In genomic region chr19:4040941-4041340, GRCm38 (mm10) we compare ENCODE assay signal across 8 mouse cellular contexts. TPM values are rescaled to one million over a fixed set of nuclear protein-coding genes. Genes with fewer than 3 reads are reported as not detected.
DNase-seq lines count a peak whose midpoint lies in the region; ATAC-seq and TF ChIP-seq lines count a peak whose summit lies in the region.
"Not testable (repeated sequence)": the region's sequence is repeated elsewhere in the genome, so short reads cannot be mapped to it uniquely, and the experiment has no call there.
"Had no signal": no experiment of that assay in that cellular context is flagged by ENCODE, and none has a peak within 500 bp of the region (broad histone marks: within the 10 kb centered on the region; RNA-seq: fewer than 3 reads in every experiment).

No protein-coding gene starts in this region.

- H3K27me3 ChIP-seq in E14TG2a.4 (ENCODE audit: insufficient read depth, low read length); midbrain, embryonic 11.5 days (ENCODE audit: control insufficient read depth, insufficient read depth, low read length): not testable (repeated sequence)

- H3K4me3 ChIP-seq in E14TG2a.4 (replicated peaks; ENCODE audit: low read length): peak overlapping the region; percentile 39; the same call in 1 of the 2 replicates
- H3K4me3 ChIP-seq in midbrain, embryonic 11.5 days (ENCODE audit: low read depth, low read length): not testable (repeated sequence)

- H3K4me2 ChIP-seq in midbrain, embryonic 11.5 days: not testable (repeated sequence)

- peak; percentile 73 for DNase-seq in R1 (ENCODE audit: low read depth, low spot score)
- peak; percentile 68 for DNase-seq in ZHBTc4 (ENCODE audit: low read depth, low spot score)
- peak; percentile 78 for DNase-seq in midbrain, embryonic 11.5 days (ENCODE audit: low spot score, missing footprints)
- peak; percentile 37 for DNase-seq in testis, postnatal 10 days (ENCODE audit: low spot score)

- peaks cover 12% of the 10 kb centered on the region for H3K9me3 ChIP-seq in E14TG2a.4 (ENCODE audit: low read length)
- H3K9me3 ChIP-seq in midbrain, embryonic 11.5 days (ENCODE audit: control insufficient read depth, low read length): not testable (repeated sequence)

- H3K36me3 ChIP-seq in E14TG2a.4 (ENCODE audit: insufficient read depth, low read length): peaks cover 19% of the 10 kb centered on the region
- H3K36me3 ChIP-seq in midbrain, embryonic 11.5 days (ENCODE audit: control insufficient read depth, insufficient read depth, low read length): not testable (repeated sequence)

- H3K9ac ChIP-seq in midbrain, embryonic 11.5 days (ENCODE audit: low read length): not testable (repeated sequence)

- not testable (repeated sequence) for ATAC-seq in midbrain, embryonic 11.5 days (ENCODE audit: low FRiP score)

- TF ChIP-seq CTCF in E14TG2a.4 (conservative IDR thresholded peaks at IDR 0.05; ENCODE audit: low read length): not testable (repeated sequence)

- WGBS in midbrain, embryonic 11.5 days: 85% methylated on average over 5 of the region's 5 CpGs

- peaks cover 61% of the 10 kb centered on the region for H3K4me1 ChIP-seq in E14TG2a.4 (replicated peaks; ENCODE audit: low read depth, low read length)
- H3K4me1 ChIP-seq in midbrain, embryonic 11.5 days (ENCODE audit: control insufficient read depth, insufficient read depth, low read length): not testable (repeated sequence)

- H3K27ac ChIP-seq in midbrain, embryonic 11.5 days (ENCODE audit: low read depth, low read length): not testable (repeated sequence)

RNA-seq across cellular contexts. Expression of gene Gstp1, which starts 3.2 kb away (rescaled TPM):
- polyA plus RNA-seq in midbrain, embryonic 11.5 days (2014; fragmentation: Nextera tagmentation; extraction: Ambion mirVana): 337 and 342 TPM in 2 replicates

RNA-seq across cellular contexts. Expression of gene Gstp2, which starts 4.9 kb away (rescaled TPM):
- polyA plus RNA-seq in midbrain, embryonic 11.5 days (2014; fragmentation: Nextera tagmentation; extraction: Ambion mirVana): 1.1 and 3.8 TPM in 2 replicates

RNA-seq across cellular contexts. Expression of gene Gstp3, which starts 18.4 kb away (rescaled TPM):
- polyA plus RNA-seq in midbrain, embryonic 11.5 days (2014; fragmentation: Nextera tagmentation; extraction: Ambion mirVana): not detected in 2 replicates
- polyA plus RNA-seq: brain, embryonic 14.5 days; cerebellum, adult 2 months; Patski had no signal

RNA-seq across cellular contexts. Expression of gene Ndufv1, which starts 28.3 kb away (rescaled TPM):
- polyA plus RNA-seq in midbrain, embryonic 11.5 days (2014; fragmentation: Nextera tagmentation; extraction: Ambion mirVana): 180 TPM in 2 replicates

RNA-seq across cellular contexts. Expression of gene Doc2g, which starts 37.8 kb away (rescaled TPM):
- 1.5 TPM in 2 replicates for polyA plus RNA-seq in midbrain, embryonic 11.5 days (2014; fragmentation: Nextera tagmentation; extraction: Ambion mirVana)
